Mouse (Mus musculus) forebrain, embryonic 11.5 days (tissue): ENCODE data around the gene S1pr4. TPM values are rescaled to one million over a fixed set of nuclear protein-coding genes. Genes with fewer than 3 reads are reported as not detected.

ENCODE experiments used
- ATAC-seq: fragments of 200-750 bp; cut with Nextera tagmentation; replicated peaks from 2 replicates; pipeline ENCODE4 v1.8.0; 2017; ENCODE audit warnings: moderate TSS enrichment; ENCODE audit not compliant: low FRiP score
- DNase-seq: peaks from one replicate; pipeline ENCODE4 v3.0.0-alpha.2; 2017; ENCODE audit warnings: low spot score
- H3K27ac ChIP-seq: fragments of 300-500 bp; sonication (generic); 2 replicates; pipeline ENCODE4 v1.5.1; 2014; ENCODE audit warnings: low read depth, low read length
- H3K27me3 ChIP-seq: fragments of 300-500 bp; sonication (generic); 2 replicates; pipeline ENCODE4 v1.6.1; 2014; ENCODE audit warnings: mild to moderate bottlenecking, low read length, mixed read lengths; ENCODE audit not compliant: control insufficient read depth, insufficient read depth
- H3K36me3 ChIP-seq: fragments of 300-500 bp; sonication (generic); 2 replicates; pipeline ENCODE4 v1.6.1; 2014; ENCODE audit warnings: mild to moderate bottlenecking, low read length, moderate library complexity, mixed read lengths; ENCODE audit not compliant: control insufficient read depth, insufficient read depth
- H3K4me1 ChIP-seq: fragments of 300-500 bp; sonication (generic); replicated peaks from 2 replicates; pipeline ENCODE4 v1.6.1; 2014; ENCODE audit warnings: low read length, mixed read lengths; ENCODE audit not compliant: control insufficient read depth, insufficient read depth
- H3K4me2 ChIP-seq: fragments of 300-500 bp; sonication (generic); 2 replicates; pipeline ENCODE4 v1.6.1; 2014; ENCODE audit warnings: low read depth, mild to moderate bottlenecking, low read length, moderate library complexity, mixed read lengths; ENCODE audit not compliant: severe bottlenecking
- H3K4me3 ChIP-seq: fragments of 300-500 bp; sonication (generic); 2 replicates; pipeline ENCODE4 v1.5.1; 2014; ENCODE audit warnings: low read depth, low read length
- H3K9ac ChIP-seq: fragments of 300-500 bp; sonication (generic); 2 replicates; pipeline ENCODE4 v1.6.1; 2014; ENCODE audit warnings: low read length
- H3K9me3 ChIP-seq: fragments of 300-500 bp; sonication (generic); 2 replicates; pipeline ENCODE4 v1.6.1; 2016; ENCODE audit warnings: low read length, mixed read lengths; ENCODE audit not compliant: control insufficient read depth
- WGBS: fragments of 180-500 bp; shearing (Covaris S2); extraction: QIAGEN DNeasy Blood & Tissue Kit; methylation state at CpG from one replicate; pipeline ENCODE4 v1.1.7; 2014; 5-methylcytosine and 5-hydroxymethylcytosine counted together
- polyA plus RNA-seq: library from polyadenylated mRNA; unstranded; fragments of >200 nt; fragmentation: Nextera tagmentation; extraction: Ambion mirVana; gene quantifications from 2 replicates; pipeline ENCODE4 v1.2.1, GENCODE M21; 2014

Gene S1pr4
- polyA plus RNA-seq, 1 experiment from 2014 or later: 0.68 TPM

DNA sequence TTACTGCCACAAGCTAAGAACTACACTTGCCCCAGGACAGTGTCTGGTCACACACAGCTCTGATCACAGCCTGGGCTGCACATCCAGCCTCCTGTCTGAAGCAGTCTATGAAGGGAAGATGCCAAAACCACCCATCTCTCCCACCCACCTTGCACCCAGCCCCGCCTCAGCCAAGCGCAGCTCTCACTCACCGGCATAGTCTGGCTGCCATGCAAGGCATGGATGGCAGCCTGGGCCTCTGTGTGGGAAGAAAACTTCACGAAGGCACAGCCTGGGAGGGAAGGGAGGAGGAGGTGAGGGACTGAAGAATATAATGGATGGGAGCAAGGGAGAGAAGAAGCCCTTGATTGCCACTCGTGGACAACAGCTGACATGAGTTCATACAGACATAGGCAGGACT lies 30.7 kb downstream of the S1pr4 start:
- peaks cover 11% of the 10 kb centered on the region for H3K4me1 ChIP-seq
- ATAC-seq (no peak), DNase-seq (peak; percentile 36)
- no peak overlapping the region for H3K27ac ChIP-seq
- no peak overlapping the region for H3K4me2 ChIP-seq
- H3K9me3 ChIP-seq: no peaks in the 10 kb centered on the region
- H3K27me3 ChIP-seq: peaks cover 1% of the 10 kb centered on the region
- 84% methylated on average over 5 of the region's 5 CpGs for WGBS
- no peaks in the 10 kb centered on the region for H3K36me3 ChIP-seq
- H3K9ac ChIP-seq: no peak overlapping the region
- H3K4me3 ChIP-seq: no peak overlapping the region

GRCm38 (mm10) chr10:81467670-81468235 lies 32.2 kb downstream of the S1pr4 start:
- DNase-seq (peak; percentile 38), ATAC-seq (no peak)
- Histone ChIP-seq H3K27me3 (peaks cover 16% of the 10 kb centered on the region), H3K4me3 (no peak overlapping the region), H3K36me3 (no peaks in the 10 kb centered on the region), H3K9me3 (no peaks in the 10 kb centered on the region), H3K27ac (no peak overlapping the region), H3K9ac (no peak overlapping the region), H3K4me2 (no peak overlapping the region), H3K4me1 (peaks cover 15% of the 10 kb centered on the region)
- WGBS: 88% methylated on average over 16 of the region's 16 CpGs

DNA sequence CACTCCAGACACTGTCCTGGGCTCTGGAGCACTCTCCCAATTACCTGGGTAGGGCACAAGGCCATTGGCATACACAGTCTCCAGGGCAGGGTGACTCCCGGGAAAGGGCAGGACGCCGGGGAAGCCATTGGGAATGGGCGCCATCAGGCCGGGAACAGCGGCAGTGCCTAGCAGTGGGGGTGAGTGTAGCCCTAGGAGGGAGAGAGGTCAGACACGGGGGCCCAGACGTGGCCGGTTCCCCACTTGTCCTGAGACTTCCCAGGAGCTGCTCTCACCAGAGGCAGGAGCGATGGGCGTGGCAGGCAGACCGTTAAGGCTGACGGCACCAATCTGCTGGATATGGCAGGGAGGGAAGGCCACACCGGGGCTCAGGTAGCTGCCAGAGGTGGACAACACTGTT lies 33.1 kb downstream of the S1pr4 start:
- no peak overlapping the region for H3K27ac ChIP-seq
- no peak for ATAC-seq
- H3K36me3 ChIP-seq: no peaks in the 10 kb centered on the region

GRCm38 (mm10) chr10:81466066-81466465 lies 33.9 kb downstream of the S1pr4 start:
- Histone ChIP-seq H3K36me3 (no peaks in the 10 kb centered on the region), H3K9ac (no peak overlapping the region), H3K4me2 (no peak overlapping the region), H3K4me3 (no peak overlapping the region), H3K4me1 (peaks cover 9% of the 10 kb centered on the region), H3K9me3 (no peaks in the 10 kb centered on the region), H3K27me3 (peaks cover 33% of the 10 kb centered on the region), H3K27ac (no peak overlapping the region)
- ATAC-seq (no peak), DNase-seq (peak; percentile 49)
- 70% methylated on average over 2 of the region's 2 CpGs for WGBS

More for the DNA sequence above, 33.1 kb downstream of the S1pr4 start:
- Histone ChIP-seq H3K9ac (no peak overlapping the region), H3K4me3 (no peak overlapping the region), H3K4me2 (no peak overlapping the region), H3K4me1 (peaks cover 9% of the 10 kb centered on the region), H3K27me3 (peaks cover 25% of the 10 kb centered on the region), H3K9me3 (no peaks in the 10 kb centered on the region)
- peak; percentile 53 for DNase-seq
- 74% methylated on average over 14 of the region's 14 CpGs for WGBS

DNA sequence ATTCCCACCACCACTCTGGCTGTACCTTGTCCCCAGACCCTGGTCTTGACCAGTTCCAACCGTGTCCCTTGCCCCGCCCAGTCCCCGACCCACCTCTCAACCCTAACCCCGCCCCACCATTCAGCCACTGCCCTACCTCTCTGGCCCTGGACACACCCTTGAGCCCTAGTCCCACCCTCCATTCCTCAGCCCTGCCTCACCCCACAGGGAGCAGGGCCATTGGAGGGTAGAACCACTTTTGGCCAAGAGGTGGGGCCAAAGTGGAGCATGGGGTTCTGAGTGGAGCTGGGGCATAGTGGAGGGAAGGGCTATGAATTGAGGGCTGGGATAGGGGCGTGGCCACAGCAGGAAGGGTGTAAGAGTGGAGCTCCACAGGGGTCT lies 34.7 kb downstream of the S1pr4 start:
- H3K9me3 ChIP-seq: no peaks in the 10 kb centered on the region
- H3K4me3 ChIP-seq: no peak overlapping the region
- no peak overlapping the region for H3K4me2 ChIP-seq
- H3K4me1 ChIP-seq: peaks cover 9% of the 10 kb centered on the region
- H3K36me3 ChIP-seq: no peaks in the 10 kb centered on the region
- WGBS: 3% methylated on average over 5 of the region's 5 CpGs
- ATAC-seq: peak; percentile 13
- no peak overlapping the region for H3K27ac ChIP-seq
- DNase-seq: peak; percentile 52
- no peak overlapping the region for H3K9ac ChIP-seq
- peaks cover 41% of the 10 kb centered on the region for H3K27me3 ChIP-seq

- Histone ChIP-seq H3K4me3 (peak overlapping the region; percentile 37), H3K4me1 (peaks cover 9% of the 10 kb centered on the region), H3K27me3 (peaks cover 47% of the 10 kb centered on the region), H3K4me2 (peak overlapping the region; percentile 70), H3K36me3 (no peaks in the 10 kb centered on the region), H3K9ac (peak overlapping the region; percentile 29), H3K9me3 (no peaks in the 10 kb centered on the region), H3K27ac (no peak overlapping the region)
- peak; percentile 89 for ATAC-seq
- WGBS: 3% methylated on average over 33 of the region's 33 CpGs
- DNase-seq: peak; percentile 89
Observed at GRCm38 (mm10) chr10:81464405-81465264, 35.3 kb downstream of the S1pr4 start.

DNA sequence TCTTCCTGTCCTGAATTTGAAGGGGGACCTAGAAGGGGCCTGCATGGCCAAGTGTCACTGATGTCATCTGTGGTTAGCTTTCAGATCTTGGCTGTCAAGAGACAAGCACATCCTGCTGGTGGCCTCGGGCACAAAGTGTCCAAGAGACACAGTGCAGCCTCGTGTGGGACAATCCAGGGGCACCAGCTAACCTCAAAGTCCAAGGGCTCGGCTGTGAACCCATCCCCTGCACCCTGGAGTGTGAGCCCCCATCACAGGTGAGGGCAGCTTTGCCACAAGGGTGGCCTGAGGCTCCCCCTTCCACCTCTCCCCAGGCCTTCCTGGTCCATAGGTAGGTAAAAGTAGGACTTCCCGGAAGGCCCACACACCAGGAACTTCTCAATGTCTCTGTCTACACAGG lies 36.4 kb downstream of the S1pr4 start:
- DNase-seq (peak; percentile 48), ATAC-seq (no peak)
- Histone ChIP-seq H3K27me3 (peaks cover 52% of the 10 kb centered on the region), H3K9me3 (no peaks in the 10 kb centered on the region), H3K9ac (no peak overlapping the region), H3K4me3 (no peak overlapping the region), H3K27ac (no peak overlapping the region), H3K4me2 (no peak overlapping the region), H3K4me1 (peaks cover 9% of the 10 kb centered on the region), H3K36me3 (no peaks in the 10 kb centered on the region)
- WGBS: 72% methylated on average over 4 of the region's 4 CpGs

- Histone ChIP-seq H3K36me3 (no peaks in the 10 kb centered on the region), H3K9ac (no peak overlapping the region), H3K4me2 (no peak overlapping the region), H3K27ac (no peak overlapping the region), H3K4me3 (no peak overlapping the region), H3K4me1 (peaks cover 9% of the 10 kb centered on the region), H3K9me3 (no peaks in the 10 kb centered on the region), H3K27me3 (peaks cover 56% of the 10 kb centered on the region)
- no peak for ATAC-seq
- 79% methylated on average over 7 of the region's 7 CpGs for WGBS
- DNase-seq: no peak
Observed at GRCm38 (mm10) chr10:81462917-81463316, 37.0 kb downstream of the S1pr4 start.
